Mouse (Mus musculus): ENCODE results near the gene Rfx3. TPM values are rescaled to one million over a fixed set of nuclear protein-coding genes. Genes with fewer than 3 reads are reported as not detected.

The Rfx3 gene
- polyA plus RNA-seq, 1 experiment: 2.2 TPM

DNA sequence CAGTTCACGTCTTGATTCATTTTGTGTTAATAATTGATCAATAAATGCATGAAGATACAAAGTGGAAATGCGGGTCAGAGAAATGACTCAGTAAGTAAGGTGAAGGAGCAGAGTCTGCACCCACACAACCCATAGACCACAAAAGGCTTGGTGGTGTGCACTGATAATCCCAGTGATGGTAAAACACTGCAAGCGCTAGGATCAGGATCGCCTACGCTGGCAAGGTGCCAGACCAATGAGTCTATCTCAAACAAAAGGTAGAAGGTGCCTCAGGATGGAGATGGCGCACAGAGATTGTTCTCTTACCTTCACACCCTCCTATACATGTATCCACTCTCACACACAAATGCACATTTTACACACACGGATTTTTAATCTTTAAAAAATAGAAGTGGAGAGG is 18.2 kb downstream of the Rfx3 start:
- 83% methylated on average over 7 of the region's 7 CpGs for WGBS
- Histone ChIP-seq H3K27ac (ENCODE audit: insufficient read depth, low read length) (no peak overlapping the region), H3K4me3 (ENCODE audit: extremely low read depth, insufficient read depth, insufficient read length) (no peak overlapping the region), H3K36me3 (ENCODE audit: control insufficient read depth, insufficient read depth, low read length) (no peaks in the 10 kb centered on the region), H3K27me3 (ENCODE audit: control insufficient read depth, insufficient read depth, low read length) (no peaks in the 10 kb centered on the region), H3K4me1 (ENCODE audit: control insufficient read depth, insufficient read depth, insufficient read length) (no peaks in the 10 kb centered on the region)
- TF ChIP-seq POLR2A (IDR thresholded peaks at IDR 0.05; ENCODE audit: low read depth, low read length): no peak
- TF ChIP-seq CTCF (IDR thresholded peaks at IDR 0.05; ENCODE audit: extremely low read depth, insufficient read depth, insufficient read length, insufficient replicate concordance): no peak
- no peak for DNase-seq (ENCODE audit: low read depth in 1 of 2, low spot score in 2 of 2)

DNA sequence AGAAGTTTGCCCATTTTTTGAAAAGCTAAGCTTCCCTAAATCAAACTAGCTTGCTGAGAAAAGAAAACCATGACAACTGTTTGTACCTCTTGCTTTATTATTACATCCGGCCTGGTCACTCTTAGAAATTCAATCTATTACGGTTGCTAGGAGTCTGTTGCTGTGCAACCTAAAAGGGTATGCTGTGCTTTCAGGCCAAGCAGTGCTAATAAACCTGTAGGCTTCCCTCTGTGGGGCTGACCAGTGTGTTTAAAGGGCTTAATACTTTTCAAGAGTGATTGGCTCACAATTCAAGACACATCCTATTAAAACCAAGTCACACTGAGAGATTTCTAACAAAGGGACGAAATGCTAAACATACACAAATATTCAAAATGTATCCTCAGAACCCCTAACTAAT is 22.2 kb downstream of the Rfx3 start:
- TF ChIP-seq CTCF (IDR thresholded peaks at IDR 0.05; ENCODE audit: extremely low read depth, insufficient read depth, insufficient read length, insufficient replicate concordance) (no peak), POLR2A (IDR thresholded peaks at IDR 0.05; ENCODE audit: low read depth, low read length) (no peak)
- DNase-seq (ENCODE audit: low read depth in 1 of 2, low spot score in 2 of 2): no peak
- H3K4me3 ChIP-seq (ENCODE audit: extremely low read depth, insufficient read depth, insufficient read length): no peak overlapping the region
- WGBS: 89% methylated on average over 3 of the region's 3 CpGs
- H3K27me3 ChIP-seq (ENCODE audit: control insufficient read depth, insufficient read depth, low read length): no peaks in the 10 kb centered on the region
- no peaks in the 10 kb centered on the region; the same call in 1 of the 2 replicates for H3K4me1 ChIP-seq (ENCODE audit: control insufficient read depth, insufficient read depth, insufficient read length)
- no peaks in the 10 kb centered on the region for H3K36me3 ChIP-seq (ENCODE audit: control insufficient read depth, insufficient read depth, low read length)
- no peak overlapping the region for H3K27ac ChIP-seq (ENCODE audit: insufficient read depth, low read length)

DNA sequence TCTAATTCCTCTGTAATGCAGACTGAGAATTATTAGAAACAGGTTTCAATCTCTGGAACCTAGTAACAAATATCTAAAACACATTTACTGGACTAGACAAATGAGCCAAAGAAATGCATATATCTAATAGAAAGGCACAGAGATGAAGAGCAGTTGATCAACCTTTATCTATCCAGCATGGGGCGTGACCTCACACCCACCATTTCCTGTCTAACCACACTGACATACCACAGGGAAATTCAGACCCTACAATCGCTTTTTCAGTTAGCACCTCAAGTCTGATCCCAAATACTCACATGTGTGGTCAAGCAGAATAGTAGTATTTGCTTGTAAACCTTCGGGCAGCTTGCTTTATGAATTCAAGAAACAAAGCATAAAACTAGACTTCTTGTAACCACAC is 43.4 kb downstream of the Rfx3 start:
- no peak overlapping the region for H3K27ac ChIP-seq (ENCODE audit: insufficient read depth, low read length)
- H3K4me3 ChIP-seq (ENCODE audit: extremely low read depth, insufficient read depth, insufficient read length): no peak overlapping the region
- no peaks in the 10 kb centered on the region for H3K36me3 ChIP-seq (ENCODE audit: control insufficient read depth, insufficient read depth, low read length)
- DNase-seq (ENCODE audit: low read depth in 1 of 2, low spot score in 2 of 2): peak in 1 of 2 experiments; percentile 5
- H3K27me3 ChIP-seq (ENCODE audit: control insufficient read depth, insufficient read depth, low read length): no peaks in the 10 kb centered on the region
- TF ChIP-seq CTCF (IDR thresholded peaks at IDR 0.05; ENCODE audit: extremely low read depth, insufficient read depth, insufficient read length, insufficient replicate concordance) (no peak), POLR2A (IDR thresholded peaks at IDR 0.05; ENCODE audit: low read depth, low read length) (no peak)
- no peaks in the 10 kb centered on the region; the same call in 1 of the 2 replicates for H3K4me1 ChIP-seq (ENCODE audit: control insufficient read depth, insufficient read depth, insufficient read length)
- 34% methylated on average over 3 of the region's 3 CpGs for WGBS

DNA sequence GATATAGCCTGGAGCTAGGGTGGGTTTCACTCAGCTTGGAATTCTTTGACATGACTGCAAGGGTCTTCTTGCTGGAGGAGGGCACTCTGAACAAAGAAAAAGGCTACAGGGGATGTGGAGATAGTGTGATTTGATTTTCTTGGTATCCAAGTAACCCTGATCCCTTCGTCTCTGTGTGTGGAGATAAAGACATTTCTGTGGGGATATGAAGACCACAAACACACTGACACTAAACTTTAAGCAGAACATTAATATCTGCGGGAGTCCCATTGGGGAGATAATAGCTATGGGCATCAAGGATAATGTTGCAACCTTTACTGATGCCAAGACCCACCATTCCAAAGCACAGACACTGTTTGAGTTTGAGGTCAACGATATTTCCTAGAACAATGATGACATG is 49.7 kb downstream of the Rfx3 start:
- no peaks in the 10 kb centered on the region for H3K27me3 ChIP-seq (ENCODE audit: control insufficient read depth, insufficient read depth, low read length)
- 83% methylated on average over 3 of the region's 3 CpGs for WGBS
- H3K4me1 ChIP-seq (ENCODE audit: control insufficient read depth, insufficient read depth, insufficient read length): no peaks in the 10 kb centered on the region
- no peak overlapping the region for H3K27ac ChIP-seq (ENCODE audit: insufficient read depth, low read length)
- no peaks in the 10 kb centered on the region for H3K36me3 ChIP-seq (ENCODE audit: control insufficient read depth, insufficient read depth, low read length)
- TF ChIP-seq POLR2A (IDR thresholded peaks at IDR 0.05; ENCODE audit: low read depth, low read length): no peak
- no peak for TF ChIP-seq CTCF (IDR thresholded peaks at IDR 0.05; ENCODE audit: extremely low read depth, insufficient read depth, insufficient read length, insufficient replicate concordance)
- H3K4me3 ChIP-seq (ENCODE audit: extremely low read depth, insufficient read depth, insufficient read length): no peak overlapping the region
- DNase-seq (ENCODE audit: low read depth in 1 of 2, low spot score in 2 of 2): no peak

DNA sequence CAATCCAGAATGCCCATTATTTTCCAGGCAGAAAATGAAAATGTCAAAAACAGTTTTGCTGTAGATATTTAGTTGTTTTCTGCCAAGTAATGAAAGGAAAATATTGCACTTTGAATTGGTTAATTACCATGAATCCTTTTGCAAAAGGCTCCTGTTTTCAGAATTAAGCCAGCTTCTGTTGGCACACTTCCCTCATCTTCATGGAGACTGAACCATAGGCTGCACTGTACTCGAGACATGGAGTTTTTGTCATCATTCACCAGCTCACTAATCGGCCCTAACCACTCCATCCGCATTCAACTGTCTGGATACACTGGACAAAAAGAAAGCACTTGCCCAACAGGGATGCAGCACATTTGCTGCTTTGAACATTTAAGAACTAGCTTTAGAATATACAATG is 75.5 kb downstream of the Rfx3 start:
- no peaks in the 10 kb centered on the region for H3K27me3 ChIP-seq (ENCODE audit: control insufficient read depth, insufficient read depth, low read length)
- no peaks in the 10 kb centered on the region for H3K36me3 ChIP-seq (ENCODE audit: control insufficient read depth, insufficient read depth, low read length)
- H3K4me3 ChIP-seq (ENCODE audit: extremely low read depth, insufficient read depth, insufficient read length): no peak overlapping the region
- no peak overlapping the region for H3K27ac ChIP-seq (ENCODE audit: insufficient read depth, low read length)
- H3K4me1 ChIP-seq (ENCODE audit: control insufficient read depth, insufficient read depth, insufficient read length): no peaks in the 10 kb centered on the region
- WGBS: 89% methylated on average over 3 of the region's 3 CpGs
- TF ChIP-seq CTCF (IDR thresholded peaks at IDR 0.05; ENCODE audit: extremely low read depth, insufficient read depth, insufficient read length, insufficient replicate concordance) (no peak), POLR2A (IDR thresholded peaks at IDR 0.05; ENCODE audit: low read depth, low read length) (no peak)
- no peak for DNase-seq (ENCODE audit: low read depth in 1 of 2, low spot score in 2 of 2)

DNA sequence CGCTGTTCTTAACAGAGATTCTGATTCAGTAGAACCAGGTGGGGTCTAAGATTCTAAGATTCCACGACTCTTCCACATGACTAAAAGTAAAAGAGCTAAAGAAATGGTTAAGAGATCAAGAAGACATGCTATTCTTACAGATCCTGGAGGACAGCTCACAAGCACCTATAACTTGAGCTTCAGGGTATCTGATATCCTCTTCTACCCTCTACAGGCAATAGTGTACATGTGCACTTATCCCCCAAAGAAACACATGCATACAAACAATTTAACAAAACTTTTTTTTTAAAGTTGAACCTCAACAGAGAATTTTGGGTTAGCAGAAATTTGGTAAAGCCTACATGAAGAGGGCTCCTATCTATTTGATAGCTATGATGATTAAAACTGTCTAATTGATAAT is 79.8 kb downstream of the Rfx3 start:
- Histone ChIP-seq H3K27ac (ENCODE audit: insufficient read depth, low read length) (no peak overlapping the region), H3K36me3 (ENCODE audit: control insufficient read depth, insufficient read depth, low read length) (no peaks in the 10 kb centered on the region), H3K27me3 (ENCODE audit: control insufficient read depth, insufficient read depth, low read length) (no peaks in the 10 kb centered on the region), H3K4me3 (ENCODE audit: extremely low read depth, insufficient read depth, insufficient read length) (no peak overlapping the region), H3K4me1 (ENCODE audit: control insufficient read depth, insufficient read depth, insufficient read length) (no peaks in the 10 kb centered on the region)
- TF ChIP-seq POLR2A (IDR thresholded peaks at IDR 0.05; ENCODE audit: low read depth, low read length): no peak
- no peak for TF ChIP-seq CTCF (IDR thresholded peaks at IDR 0.05; ENCODE audit: extremely low read depth, insufficient read depth, insufficient read length, insufficient replicate concordance)
- no peak for DNase-seq (ENCODE audit: low read depth in 1 of 2, low spot score in 2 of 2)
- 96% methylated on average over 2 of the region's 2 CpGs for WGBS

DNA sequence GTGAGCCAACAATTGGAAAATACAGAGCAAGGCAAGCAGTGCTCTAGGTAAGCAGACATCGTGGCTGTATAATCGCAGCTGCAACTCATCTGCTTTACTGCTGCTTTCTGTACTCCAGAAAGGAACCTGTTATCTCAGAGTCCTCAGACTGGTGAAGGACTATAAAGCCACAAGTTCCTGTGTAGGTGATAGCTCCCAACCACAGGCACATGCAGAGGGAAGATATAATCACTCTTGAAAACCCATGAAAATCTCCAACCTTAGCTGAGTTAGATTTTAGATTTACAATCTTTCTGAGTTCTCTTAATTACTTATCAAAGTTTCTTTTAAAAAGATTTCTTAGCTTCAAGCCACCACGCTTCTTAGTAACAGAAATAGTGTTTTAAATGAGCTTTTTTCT is 84.6 kb downstream of the Rfx3 start:
- Histone ChIP-seq H3K27ac (ENCODE audit: insufficient read depth, low read length) (no peak overlapping the region), H3K4me1 (ENCODE audit: control insufficient read depth, insufficient read depth, insufficient read length) (no peaks in the 10 kb centered on the region), H3K27me3 (ENCODE audit: control insufficient read depth, insufficient read depth, low read length) (no peaks in the 10 kb centered on the region), H3K4me3 (ENCODE audit: extremely low read depth, insufficient read depth, insufficient read length) (no peak overlapping the region), H3K36me3 (ENCODE audit: control insufficient read depth, insufficient read depth, low read length) (no peaks in the 10 kb centered on the region)
- TF ChIP-seq CTCF (IDR thresholded peaks at IDR 0.05; ENCODE audit: extremely low read depth, insufficient read depth, insufficient read length, insufficient replicate concordance): no peak
- TF ChIP-seq POLR2A (IDR thresholded peaks at IDR 0.05; ENCODE audit: low read depth, low read length): no peak
- WGBS: 30% methylated on average over 3 of the region's 3 CpGs
- peak in 1 of 2 experiments; percentile 3 for DNase-seq (ENCODE audit: low read depth in 1 of 2, low spot score in 2 of 2)

Data from spleen, adult 2 months (tissue).